In the genomic region with DNA sequence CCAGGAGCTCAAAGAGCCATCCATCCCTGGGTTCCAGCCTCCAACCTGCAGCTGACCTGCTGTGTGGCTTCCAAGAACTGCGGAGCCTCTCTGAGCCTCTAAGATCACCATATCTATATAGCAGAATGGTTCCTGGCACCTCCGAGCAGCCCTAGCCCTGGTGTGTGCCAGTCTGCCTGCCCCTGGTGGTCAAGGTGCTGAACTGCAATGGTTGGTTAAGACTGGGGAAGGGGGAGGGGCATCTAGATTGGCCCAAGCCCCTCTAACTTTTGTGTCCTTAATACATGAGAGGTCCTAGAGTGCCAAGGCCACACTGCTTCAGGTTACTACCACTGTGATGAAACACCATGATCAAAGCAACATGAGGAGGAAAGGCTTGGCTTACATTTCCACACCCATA, we compare ENCODE assay signal across 9 mouse cellular contexts. TPM values are rescaled to one million over a fixed set of nuclear protein-coding genes. Genes with fewer than 3 reads are reported as not detected.
DNase-seq lines count a peak whose midpoint lies in the region; TF ChIP-seq lines count a peak whose summit lies in the region.
"Had no signal": no experiment of that assay in that cellular context is flagged by ENCODE, and none has a peak within 500 bp of the region (broad histone marks: within the 10 kb centered on the region; RNA-seq: fewer than 3 reads in every experiment).

No protein-coding gene starts in this region.

- H3K36me3 ChIP-seq in splenic B cell, adult 2 months (ENCODE audit: control insufficient read depth, insufficient read depth, low read length, poor library complexity, severe bottlenecking) = no peaks in the 10 kb centered on the region

- H3K27ac ChIP-seq in layer of hippocampus, adult 2 months = no peak overlapping the region
- H3K27ac ChIP-seq: neural tube, embryonic 12.5 days had no signal

- TF ChIP-seq CTCF in layer of hippocampus, adult 2 months (conservative IDR thresholded peaks at IDR 0.05) = peak; percentile 70

- no peak overlapping the region for H3K4me3 ChIP-seq in layer of hippocampus, adult 2 months
- H3K4me3 ChIP-seq: erythroblast, embryonic 14.5 days; neural tube, embryonic 12.5 days had no signal

- DNase-seq in layer of hippocampus, adult 2 months (ENCODE audit: low spot score in 2 of 2) = no peak
- DNase-seq in layer of hippocampus, adult 18-20 months (ENCODE audit: low spot score in 2 of 2) = no peak
- DNase-seq in ZHBTc4 (ENCODE audit: low read depth, low spot score) = peak; percentile 78
- peak; percentile 51 for DNase-seq in induced T-regulatory cell, adult 2 months (ENCODE audit: low read depth)
- DNase-seq in splenic B cell, adult 2 months (ENCODE audit: low read depth, low spot score) = peak; percentile 27
- DNase-seq in adipocyte (ENCODE audit: low spot score) = no peak
- DNase-seq in right cerebral cortex, postnatal 4 days = no peak

- H3K27me3 ChIP-seq in splenic B cell, adult 2 months (ENCODE audit: control insufficient read depth, insufficient read depth, low read length, poor library complexity, severe bottlenecking) = no peaks in the 10 kb centered on the region
- H3K27me3 ChIP-seq: neural tube, embryonic 12.5 days had no signal

RNA-seq across cellular contexts. Expression of a gene that starts 33.2 kb away (rescaled TPM):
- 1 to 10 TPM; 1.4 to 1.6 TPM for total RNA-seq in layer of hippocampus, adult 2 months (2021)
- total RNA-seq in layer of hippocampus, adult 18-20 months (2021) = 1 to 10 TPM; 1.1 to 1.5 TPM

Comparison
In these comparisons a context has a peak if more than half of its experiments do, and no peak if none do; other contexts are left out.
1. DNase-seq: peak in ZHBTc4 (single experiment), induced T-regulatory cell, adult 2 months (single experiment) and splenic B cell, adult 2 months (single experiment); none in layer of hippocampus, adult 2 months (0 of 2), layer of hippocampus, adult 18-20 months (0 of 2), adipocyte (single experiment) and right cerebral cortex, postnatal 4 days (single experiment).